Mouse (Mus musculus) 416B (cell line): ENCODE measurements around the gene Ppme1.

ENCODE experiments used
- DNase-seq: peaks from one replicate; pipeline ENCODE4 v3.0.0; 2011; ENCODE audit warnings: low read depth

The Ppme1 gene

DNA sequence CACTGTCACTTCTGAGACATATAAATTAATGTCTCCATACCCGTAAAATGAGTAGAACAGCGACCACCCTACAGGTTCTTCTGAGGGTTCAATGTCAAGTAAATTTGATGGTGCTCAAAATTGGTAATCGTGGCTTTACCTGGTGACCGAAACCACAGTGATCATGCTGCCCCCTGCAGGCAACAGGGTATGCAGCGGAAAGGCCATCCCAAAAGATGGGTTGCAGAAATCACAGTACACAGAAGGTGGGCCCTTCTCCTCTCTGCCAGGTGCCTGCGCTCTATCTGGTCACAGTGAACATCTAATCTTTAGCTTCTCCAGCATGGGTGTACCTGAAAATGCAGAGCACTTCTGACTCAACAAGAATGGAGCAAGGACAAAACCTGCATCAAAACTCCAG is 46.6 kb downstream of the Ppme1 start:
- DNase-seq, result peak; percentile 13

DNA sequence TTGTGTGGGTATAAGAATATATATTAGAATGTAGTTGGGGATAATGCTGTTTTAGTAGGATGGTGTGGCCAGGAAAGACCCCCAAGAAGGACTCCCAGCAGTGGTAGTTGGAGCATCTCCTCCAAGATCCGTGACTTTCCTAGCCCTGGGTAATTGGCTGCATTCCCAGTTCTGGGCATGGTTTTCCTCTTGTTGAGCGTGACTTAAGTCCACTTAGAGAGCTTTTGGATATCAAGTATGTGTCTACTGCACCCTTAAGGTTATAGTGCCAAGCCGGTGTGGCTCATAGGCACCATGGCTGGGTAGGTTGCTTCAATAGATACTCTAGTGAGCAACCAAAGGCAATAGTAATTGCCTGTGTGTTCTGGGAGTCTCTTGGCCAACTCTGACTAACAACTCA is 48.4 kb downstream of the Ppme1 start:
- DNase-seq, result no peak

DNA sequence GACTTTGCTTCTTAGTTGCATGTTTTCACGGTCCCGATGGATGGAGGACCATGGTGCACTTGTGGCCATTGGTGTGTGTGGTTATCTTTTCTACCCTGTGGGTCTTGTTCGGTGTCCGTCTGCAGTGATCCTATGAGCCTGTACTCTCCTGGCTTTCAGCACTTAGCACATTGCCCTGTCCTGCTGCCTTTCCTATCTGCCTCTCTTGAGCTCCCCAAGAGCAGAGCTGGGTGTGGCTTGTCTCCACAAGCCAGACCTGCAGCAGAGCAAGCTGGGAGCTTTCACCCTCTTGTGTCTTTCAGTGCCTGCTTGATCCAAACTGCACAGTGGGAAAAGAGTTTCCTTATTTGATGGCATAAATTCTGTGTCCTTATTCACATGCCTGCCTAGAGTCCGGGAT is 54.6 kb downstream of the Ppme1 start:
- DNase-seq, result no peak

DNA sequence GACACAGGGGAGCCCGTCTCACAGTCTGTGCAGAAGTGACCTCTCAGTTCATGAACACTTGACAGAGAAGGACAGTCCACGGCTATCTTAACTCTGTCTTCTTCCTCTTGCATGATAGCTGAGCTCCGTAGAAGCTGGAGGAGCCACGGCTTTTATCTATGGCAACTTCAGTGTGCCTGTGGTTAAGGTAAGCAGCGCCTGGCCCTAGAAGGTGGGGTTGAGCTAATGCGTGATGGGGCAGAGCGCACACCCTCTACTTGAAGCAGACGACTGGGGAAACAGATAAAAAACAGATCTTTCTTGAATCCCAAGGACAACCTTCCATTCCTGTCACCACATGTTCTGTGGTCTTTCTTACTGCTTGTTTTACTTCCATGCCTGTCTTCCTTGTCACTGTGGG is 55.2 kb downstream of the Ppme1 start:
- DNase-seq, result no peak

DNA sequence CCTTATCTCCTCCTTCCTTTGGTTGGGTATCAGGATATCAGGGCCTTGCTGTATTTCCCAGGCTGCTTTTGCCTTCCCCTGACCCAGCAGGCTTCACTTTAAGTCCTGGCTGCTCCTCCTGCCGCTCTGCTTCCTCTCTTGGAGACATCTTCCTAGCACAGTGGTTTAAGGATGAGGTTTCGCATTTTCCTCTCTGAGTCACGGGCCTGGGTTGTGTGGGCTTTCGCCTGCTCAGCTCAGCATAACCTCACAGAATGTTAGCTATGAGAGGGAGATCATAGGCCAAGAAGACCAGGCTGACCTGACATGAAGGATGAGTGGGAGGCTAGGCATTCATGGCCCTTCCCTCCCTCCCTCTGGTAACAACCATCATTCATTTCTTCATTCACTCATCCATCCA is 59.4 kb downstream of the Ppme1 start:
- peak; percentile 58 for DNase-seq

DNA sequence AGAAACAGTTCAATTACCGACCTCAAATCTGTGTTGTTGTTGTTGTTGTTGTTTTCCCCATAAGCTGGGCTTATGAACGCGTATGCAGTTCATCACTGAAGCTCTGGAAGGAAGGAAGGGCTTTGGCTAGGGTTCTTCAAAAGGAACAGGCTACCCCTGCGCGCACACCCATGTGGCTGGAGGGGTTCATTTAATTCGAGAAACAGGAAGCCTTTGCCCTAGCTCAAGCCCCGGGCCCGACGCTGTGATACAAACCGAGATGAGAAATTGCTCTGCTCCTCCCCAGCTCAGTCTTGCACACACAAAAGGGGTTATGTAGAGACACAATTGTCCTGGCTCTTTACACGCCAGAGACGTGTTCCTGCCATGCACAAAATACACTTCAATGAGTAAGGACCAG is 61.8 kb downstream of the Ppme1 start:
- no peak for DNase-seq

DNA sequence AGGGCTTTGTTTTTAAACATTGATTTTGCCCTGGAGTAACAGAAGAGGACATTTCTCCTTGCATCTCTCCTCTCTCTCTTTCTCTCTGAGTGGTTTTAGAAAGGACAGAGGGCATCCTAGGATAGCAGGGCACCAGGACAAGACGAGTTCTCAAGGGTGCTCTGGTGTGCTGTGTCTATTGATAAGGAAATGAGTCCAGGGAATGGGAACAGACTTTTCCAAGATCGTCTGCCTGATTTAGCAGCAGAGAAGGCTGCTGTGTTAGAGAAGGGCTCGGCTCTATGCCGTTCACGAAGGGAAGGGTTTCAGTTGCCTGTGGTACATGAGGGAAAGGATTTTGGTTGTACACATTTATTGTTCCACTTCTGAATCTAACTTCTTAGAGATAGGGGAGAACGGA is 62.4 kb downstream of the Ppme1 start:
- no peak for DNase-seq

DNA sequence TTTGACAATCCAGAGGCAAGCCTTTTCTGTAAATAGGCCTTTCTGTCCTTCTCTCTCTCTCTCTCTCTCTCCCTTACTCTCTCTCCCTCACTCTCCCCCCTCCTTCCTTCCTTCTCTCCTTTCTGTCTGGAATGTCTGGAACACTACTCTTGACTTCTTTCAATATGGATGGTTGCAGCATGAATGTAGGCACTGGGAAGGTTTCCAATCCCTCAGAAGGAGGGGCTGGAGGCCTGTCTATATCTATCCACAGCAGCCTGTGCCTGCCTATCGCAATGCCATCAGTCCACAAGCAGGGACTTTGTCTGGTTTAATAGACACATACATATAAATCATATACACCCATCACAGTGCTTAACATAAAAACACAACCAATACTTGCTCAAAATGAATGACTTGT is 62.9 kb downstream of the Ppme1 start:
- no peak for DNase-seq

DNA sequence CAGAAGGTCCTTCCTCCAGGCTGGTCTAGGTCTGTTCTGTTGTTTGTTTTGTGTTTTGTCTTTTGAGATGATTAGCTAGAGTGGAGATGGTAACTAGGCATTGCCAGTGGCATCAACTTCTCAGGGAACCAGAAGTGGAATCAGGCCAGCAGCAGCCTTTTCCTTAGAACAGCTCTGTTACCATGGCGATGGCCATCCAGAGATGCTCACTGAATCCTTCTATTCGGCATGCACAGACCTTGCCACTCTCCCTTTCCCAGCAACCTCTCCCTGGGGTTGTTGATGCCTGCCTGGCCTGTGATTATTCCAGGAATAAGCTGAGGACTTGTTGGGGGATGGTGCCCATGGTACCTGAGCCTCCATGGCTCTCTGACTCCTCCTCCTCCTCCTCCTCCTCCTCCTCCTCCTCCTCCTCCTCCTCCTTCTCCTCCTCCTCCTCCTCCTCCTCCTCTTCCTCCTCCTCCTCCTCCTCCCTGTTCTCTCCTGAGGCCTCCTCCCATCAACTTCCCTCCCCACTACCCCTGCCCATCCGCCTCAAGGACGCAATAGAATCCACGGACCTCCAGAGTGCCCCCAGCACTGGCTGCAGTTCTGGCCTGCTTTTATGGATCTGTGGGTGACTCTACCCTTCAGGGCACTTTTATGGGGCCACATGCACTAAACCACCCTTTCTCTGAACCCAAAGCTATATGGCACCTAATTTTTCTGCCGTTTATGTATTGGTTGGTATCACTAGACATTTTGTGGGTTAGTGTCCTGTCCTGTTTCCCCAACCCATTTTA is 64.0 kb downstream of the Ppme1 start:
- DNase-seq, result no peak

DNA sequence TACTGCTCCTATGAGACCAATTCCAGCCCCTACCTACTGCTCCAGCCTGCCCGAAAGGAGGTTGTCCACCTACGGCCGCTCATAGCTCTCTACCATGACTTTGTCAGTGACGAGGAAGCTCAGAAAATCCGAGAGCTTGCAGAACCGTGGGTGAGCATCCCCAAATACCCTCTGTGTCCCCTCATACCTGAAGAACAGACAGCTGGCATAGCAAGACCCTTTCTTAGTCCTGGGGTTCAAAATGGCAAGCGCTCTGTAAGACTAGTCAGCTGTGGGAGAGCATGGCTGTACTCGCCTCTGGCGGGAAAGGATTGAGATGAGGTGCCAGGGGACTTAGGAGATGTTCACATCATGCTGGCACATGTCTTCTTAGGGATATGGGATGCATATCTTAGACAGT is 66.2 kb downstream of the Ppme1 start:
- no peak for DNase-seq

DNA sequence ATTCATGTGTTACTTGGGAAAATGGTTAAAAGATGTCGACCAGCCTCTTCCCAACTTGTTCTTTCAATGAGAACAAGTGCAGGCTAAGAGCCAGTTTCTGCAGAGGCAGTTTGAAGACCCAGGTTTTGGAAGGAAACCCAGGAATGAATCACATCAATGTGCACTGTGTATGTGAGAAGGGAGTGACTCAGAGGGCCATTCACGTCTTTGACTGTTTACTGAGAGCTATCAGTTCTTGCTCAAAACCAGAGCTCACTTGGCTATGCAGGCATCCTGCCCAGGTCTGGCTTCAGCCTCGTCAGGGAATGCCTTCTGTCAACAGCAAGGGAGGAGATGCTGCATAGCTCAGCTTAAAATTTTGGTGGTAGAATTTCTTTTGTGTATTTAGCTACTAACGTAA is 69.8 kb downstream of the Ppme1 start:
- DNase-seq, result peak; percentile 57

DNA sequence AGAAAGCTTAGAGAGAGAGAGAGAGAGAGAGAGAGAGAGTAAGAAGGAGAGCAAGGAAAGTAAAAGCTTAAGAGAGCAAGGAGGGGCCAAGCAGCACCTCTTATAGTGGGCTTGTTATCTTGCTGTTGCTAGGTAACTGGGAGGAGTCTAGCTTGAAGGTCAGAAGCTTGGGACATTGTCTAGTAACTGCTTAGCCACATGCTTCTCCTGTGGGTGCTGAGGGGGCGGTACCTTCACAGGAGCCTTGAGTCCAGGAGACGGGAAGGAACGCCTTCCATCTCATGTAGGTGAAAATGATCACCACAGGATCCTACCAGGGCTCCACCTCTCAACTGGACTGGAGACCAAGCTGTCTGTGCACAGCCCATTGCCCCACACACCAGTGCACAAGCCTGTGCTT is 70.7 kb downstream of the Ppme1 start:
- no peak for DNase-seq

DNA sequence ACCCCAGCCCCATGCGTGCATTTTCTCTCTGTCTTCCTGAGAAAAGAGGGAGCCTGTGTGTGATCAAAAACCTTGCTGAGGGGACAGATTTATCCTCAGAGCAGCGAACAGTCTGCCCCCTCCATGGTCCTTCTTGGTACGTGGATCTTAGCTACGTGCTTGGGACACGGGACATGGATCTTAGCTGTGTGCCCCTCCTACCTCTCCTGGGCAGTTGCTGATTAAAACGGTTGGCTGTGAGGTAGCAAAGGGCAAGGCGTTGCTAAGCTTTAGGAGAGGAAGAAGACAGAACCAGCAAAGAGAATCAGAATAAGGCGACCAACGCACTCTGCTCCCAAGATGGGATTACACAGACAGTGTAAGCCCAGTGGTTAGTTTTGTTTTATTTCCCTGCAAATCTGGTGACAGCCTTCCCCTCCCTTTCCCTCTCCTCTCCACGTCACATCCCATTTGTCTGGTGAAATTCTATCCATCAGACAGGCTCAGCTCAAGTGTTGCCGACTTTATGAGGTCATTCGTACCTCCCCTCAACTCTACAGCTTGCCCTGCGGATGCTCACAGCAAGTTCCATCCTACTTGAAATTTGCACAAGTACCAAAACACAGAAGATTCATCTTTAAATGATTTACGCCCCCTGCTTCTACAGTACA is 73.1 kb downstream of the Ppme1 start:
- DNase-seq, result no peak

DNA sequence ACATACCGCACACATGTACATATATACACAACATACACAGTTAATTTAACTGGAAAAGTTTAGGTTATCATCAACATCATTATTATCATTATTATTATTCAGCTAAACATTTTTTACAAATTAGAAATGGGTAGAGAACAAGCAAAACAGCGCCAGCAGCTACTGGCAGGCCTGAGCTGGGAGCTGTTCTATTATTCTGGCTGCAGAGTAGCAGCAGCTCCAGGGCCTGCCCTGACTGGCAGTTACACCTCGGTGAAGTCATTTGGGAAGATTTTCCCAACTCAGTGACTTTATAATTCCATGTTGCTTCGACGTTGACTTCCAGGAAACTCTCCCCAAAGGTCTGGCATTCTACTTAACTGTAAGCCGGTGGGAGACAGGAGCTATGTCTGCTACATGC is 75.4 kb downstream of the Ppme1 start:
- DNase-seq, result no peak

DNA sequence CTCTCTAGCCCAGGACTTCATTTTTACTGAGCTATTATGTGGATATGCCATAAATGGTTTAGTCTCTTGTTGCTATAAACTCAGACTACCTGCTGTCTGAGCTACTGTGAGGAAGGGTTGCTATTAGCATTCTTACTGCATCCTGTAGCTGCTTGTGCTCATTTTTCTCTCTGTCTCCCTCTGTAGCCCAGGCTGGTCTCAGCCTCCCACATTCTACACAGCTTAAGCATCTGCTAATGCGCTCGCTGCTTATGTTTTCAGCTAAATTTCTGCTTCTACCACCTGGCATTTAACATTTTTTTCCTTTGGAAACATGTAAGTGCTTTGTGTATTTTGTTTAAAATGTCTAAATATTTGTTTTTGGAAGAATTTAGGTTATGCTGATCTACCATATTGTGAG is 76.4 kb downstream of the Ppme1 start:
- no peak for DNase-seq

DNA sequence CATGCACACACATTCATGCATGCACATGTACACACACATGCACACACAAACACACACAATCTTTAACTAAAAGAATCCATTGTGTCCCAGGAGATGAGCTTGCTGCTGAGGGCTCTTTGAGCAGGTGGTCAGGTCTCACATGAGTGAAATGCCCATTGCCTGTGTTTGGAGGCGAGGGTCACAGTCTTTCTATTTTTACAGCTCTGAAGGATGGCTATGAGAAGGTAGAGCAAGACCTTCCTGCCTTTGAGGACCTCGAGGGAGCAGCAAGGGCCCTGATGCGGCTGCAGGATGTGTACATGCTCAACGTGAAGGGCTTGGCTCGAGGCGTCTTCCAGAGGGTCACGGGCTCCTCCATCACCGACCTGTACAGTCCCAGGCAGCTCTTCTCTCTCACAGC is 78.6 kb downstream of the Ppme1 start:
- no peak for DNase-seq

DNA sequence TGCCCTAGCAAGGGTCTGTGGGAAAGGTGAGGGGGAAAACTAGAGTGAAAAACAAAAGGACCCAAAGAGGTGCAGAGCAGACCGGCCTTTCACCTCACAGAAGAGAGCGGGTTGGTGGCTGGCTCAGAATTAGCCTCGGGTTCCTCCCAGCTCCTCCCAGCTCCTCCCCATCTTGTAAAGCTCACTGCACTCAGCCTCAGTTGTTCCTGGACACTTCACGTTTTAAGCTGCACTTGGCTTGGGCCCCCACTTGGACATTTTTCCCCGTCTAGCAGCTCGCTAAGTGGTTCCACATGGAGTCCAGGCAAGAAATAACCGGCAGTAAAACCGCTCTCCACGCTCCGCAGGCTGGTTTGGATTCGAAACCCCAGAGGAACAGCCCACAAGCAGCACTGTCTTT is 83.5 kb downstream of the Ppme1 start:
- DNase-seq, result no peak

DNA sequence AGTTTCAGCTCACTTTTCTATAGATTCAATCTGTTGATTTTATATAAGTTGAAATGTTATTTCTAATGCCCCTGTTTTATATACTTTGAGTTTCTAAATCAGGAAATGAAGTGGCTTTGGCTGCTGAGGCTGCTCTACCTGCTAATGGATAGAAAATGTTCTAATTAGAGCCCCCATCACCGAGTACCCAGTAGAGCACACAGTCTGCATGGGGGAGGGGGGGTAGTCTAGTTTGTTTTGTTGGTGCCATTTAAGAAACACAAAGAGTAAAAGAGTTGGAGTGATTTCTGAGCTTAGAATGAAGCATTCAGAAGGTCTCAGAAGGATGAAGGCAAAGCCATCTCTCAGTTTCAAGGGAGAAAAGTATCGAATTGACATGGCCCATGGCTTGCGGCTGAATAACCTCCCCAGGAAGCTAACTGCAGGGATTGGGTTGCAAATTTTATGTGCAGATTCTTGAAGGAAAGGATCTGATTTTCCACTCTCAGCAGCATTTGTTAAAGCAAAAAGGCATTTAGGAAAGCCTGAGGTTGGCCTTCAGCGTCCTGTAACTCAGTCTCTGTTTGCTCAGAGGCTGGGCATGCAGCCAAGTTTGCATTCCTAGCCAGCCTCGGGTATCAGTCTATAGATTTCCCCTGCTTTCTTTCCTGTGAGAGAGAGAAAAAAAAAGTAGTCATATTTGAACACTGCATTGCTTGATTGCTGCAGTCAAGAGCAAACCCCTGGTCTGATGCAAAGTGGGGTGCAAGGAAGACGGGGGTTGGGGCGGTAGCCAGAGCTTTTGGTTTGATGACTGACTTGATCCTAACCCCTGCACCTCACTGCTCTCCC is 84.1 kb downstream of the Ppme1 start:
- DNase-seq, result peak; percentile 76

DNA sequence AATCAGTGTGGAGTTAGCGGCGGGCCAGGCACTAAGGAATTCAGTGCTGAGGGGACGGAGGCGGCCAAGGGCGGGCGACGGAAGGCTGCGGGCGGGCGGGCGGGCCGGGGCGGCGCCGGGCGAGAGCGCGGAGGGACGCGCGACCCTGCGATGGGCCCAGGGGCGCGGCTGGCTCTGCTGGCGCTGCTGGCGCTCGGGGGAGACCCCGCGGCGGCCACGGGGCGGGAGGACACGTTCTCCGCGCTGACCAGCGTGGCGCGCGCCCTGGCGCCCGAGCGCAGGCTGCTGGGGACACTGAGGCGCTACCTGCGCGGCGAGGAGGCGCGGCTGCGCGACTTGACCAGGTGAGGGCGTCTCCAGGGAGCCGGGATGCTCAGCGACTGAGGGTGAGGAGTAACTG is 86.7 kb downstream of the Ppme1 start, which contains the start of gene P4ha3:
Gene P4ha3 (plus strand): TSS at position 138 of the 400 bp plus-strand sequence.
- DNase-seq, result no peak

DNA sequence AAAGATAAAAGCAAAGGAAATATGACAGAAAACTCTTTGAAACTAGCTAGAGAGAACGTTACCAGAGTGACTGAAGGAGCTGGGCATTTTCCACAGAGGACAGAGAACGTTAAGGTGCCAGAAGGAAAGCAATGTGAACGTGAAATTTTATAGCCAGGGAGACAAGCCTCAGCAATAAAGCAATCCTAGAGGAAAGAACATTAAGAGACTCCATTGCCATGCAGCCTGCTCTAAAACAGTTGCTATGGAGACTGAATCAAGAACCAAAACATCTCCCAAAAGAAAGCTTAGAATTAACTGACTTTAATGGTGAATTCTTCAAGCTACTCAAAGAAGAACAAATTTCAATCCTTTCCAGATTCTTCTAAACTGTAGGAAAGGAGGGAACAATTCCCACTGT is 88.8 kb downstream of the Ppme1 start:
- no peak for DNase-seq

DNA sequence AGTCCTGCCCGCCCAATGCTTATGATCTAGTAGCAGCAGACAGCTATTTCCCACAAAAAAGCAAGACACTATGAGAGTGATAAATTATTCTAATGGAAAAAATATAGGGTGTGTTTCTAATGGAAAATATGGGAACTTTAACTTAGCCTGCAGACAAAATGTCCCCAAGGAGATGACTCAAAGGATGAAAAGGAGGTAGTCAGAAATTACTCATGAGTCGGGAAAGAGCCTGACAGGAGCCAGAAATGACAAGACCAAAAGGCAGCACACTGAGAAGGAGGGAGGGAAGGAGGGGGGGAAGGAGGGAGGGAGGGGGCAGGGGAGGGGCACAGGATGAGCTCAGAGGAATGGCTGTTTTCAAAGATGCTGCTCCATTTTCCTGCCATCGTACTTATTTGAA is 90.5 kb downstream of the Ppme1 start:
- DNase-seq, result peak; percentile 38

DNA sequence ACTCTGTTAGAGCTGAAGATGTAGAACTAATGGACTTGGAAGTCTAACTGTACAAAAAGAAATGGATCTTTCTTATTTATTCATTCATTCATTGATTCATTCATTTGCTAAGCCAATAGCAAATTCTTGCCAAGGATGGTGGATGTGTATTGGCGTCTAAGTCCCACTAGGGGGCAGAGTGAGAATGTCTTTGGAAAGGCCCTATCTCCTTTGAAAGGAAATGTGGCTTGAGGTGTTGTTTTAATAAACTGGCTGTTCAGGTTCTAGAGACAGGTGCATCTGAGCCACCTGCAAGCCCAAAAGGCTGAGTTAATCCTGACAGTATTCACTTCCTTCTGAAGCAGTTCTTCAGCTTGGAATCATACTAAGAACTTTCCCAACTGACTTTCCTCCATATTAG is 92.3 kb downstream of the Ppme1 start:
- peak; percentile 73 for DNase-seq
